Mouse (Mus musculus) liver, postnatal 0 days (tissue): ENCODE data around the gene Tcf20.

ENCODE experiments used
- CTCF ChIP-seq: sonication (generic); IDR thresholded peaks from 2 replicates; pipeline ENCODE4 v1.5.1; 2016; ENCODE audit warnings: antibody characterized with exemption, low read depth
- EP300 ChIP-seq: IDR thresholded peaks from 2 replicates; pipeline ENCODE4 v1.6.1; 2016; ENCODE audit warnings: antibody characterized with exemption, low read depth, mild to moderate bottlenecking

DNA sequence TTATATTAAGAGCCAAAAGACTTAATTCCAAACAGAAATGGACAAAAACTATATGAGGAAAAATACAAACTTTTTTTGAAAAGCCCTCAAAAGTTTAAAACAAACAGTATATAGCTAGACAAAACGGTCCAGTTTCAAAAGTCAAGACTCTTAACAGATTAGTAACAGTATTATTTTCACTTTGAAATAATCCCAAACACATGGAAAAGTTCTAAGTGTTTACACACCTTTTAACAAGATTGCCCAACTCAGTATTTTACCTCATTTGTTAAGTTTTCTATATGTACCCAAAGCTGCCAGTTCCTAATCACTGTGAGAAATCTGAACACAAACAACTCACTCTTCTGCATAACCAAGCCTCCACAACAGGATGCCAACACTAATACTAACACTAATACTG, 124.0 kb downstream of the Tcf20 start:
- TF ChIP-seq CTCF (no peak), EP300 (no peak)
